Mouse (Mus musculus) adrenal gland, postnatal 10 days (tissue): ENCODE results near the gene Eif4h. TPM values are rescaled to one million over a fixed set of nuclear protein-coding genes. Genes with fewer than 3 reads are reported as not detected.

Source experiments
- DNase-seq: peaks from one replicate; pipeline ENCODE4 v3.0.0; 2021; ENCODE audit warnings: mixed read lengths
- total RNA-seq, 2 experiments: library from RNA; stranded (reverse); gene quantifications; 2 replicates each; pipeline ENCODE4 v1.2.3; 2021

Eif4h gene
- total RNA-seq, 2 experiments from 2014 or later: 270 to 283 TPM

GRCm38 (mm10) chr5:134609916-134610643, 29.2 kb downstream of the Eif4h start:
- no peak for DNase-seq

- DNase-seq: no peak
Measured at GRCm38 (mm10) chr5:134607121-134607520, 32.2 kb downstream of the Eif4h start.

GRCm38 (mm10) chr5:134606314-134606713, 33.0 kb downstream of the Eif4h start:
- DNase-seq: no peak

GRCm38 (mm10) chr5:134604376-134604775, 34.9 kb downstream of the Eif4h start:
- no peak for DNase-seq

GRCm38 (mm10) chr5:134597711-134598110, 41.6 kb downstream of the Eif4h start:
- DNase-seq: no peak

- DNase-seq: no peak
Measured at GRCm38 (mm10) chr5:134593093-134593492, 46.2 kb downstream of the Eif4h start.

- peak; percentile 45 for DNase-seq
Measured at GRCm38 (mm10) chr5:134592026-134592581, 47.2 kb downstream of the Eif4h start.

- DNase-seq: no peak
Measured at GRCm38 (mm10) chr5:134589900-134590299, 49.4 kb downstream of the Eif4h start.

- no peak for DNase-seq
Measured at GRCm38 (mm10) chr5:134584798-134585197, 54.5 kb downstream of the Eif4h start.

GRCm38 (mm10) chr5:134583884-134584213, 55.4 kb downstream of the Eif4h start:
- DNase-seq: no peak

GRCm38 (mm10) chr5:134583006-134583883, 56.0 kb downstream of the Eif4h start:
- no peak for DNase-seq

GRCm38 (mm10) chr5:134582221-134582907, 56.9 kb downstream of the Eif4h start:
- peak; percentile 97 for DNase-seq

- DNase-seq: no peak
Measured at GRCm38 (mm10) chr5:134581146-134581545, 58.1 kb downstream of the Eif4h start, which contains the start of gene Rfc2. Rfc2 (plus strand) TSS chr5:134581366.

GRCm38 (mm10) chr5:134579135-134579534, 60.2 kb downstream of the Eif4h start:
- DNase-seq: no peak

GRCm38 (mm10) chr5:134577534-134577933, 61.8 kb downstream of the Eif4h start:
- DNase-seq: no peak

- DNase-seq: no peak
Measured at GRCm38 (mm10) chr5:134576517-134577220, 62.6 kb downstream of the Eif4h start.

- DNase-seq: no peak
Measured at GRCm38 (mm10) chr5:134575833-134576232, 63.5 kb downstream of the Eif4h start.

GRCm38 (mm10) chr5:134572508-134573214, 66.6 kb downstream of the Eif4h start:
- peak; percentile 37 for DNase-seq

- DNase-seq: peak; percentile 73
Measured at GRCm38 (mm10) chr5:134571730-134572507, 67.4 kb downstream of the Eif4h start.
